Mouse (Mus musculus): ENCODE measurements around the gene Shtn1. TPM values are rescaled to one million over a fixed set of nuclear protein-coding genes. Genes with fewer than 3 reads are reported as not detected.
A peak's percentile ranks its signal among the peaks of the same experiment; 100 is the strongest.

The Shtn1 gene
- 10 to 100 TPM; 18.8 to 20.3 TPM for total RNA-seq (2021)

- peak; percentile 62 to 64 for DNase-seq
Observed at GRCm38 (mm10) chr19:59075472-59076101, at the start of gene Shtn1. TSS of gene Shtn1 (minus strand) at chr19:59076100.

- no peak for DNase-seq
Observed at GRCm38 (mm10) chr19:59114152-59114551, 38.3 kb upstream of the Shtn1 start.

GRCm38 (mm10) chr19:59109937-59110336 lies 34.0 kb upstream of the Shtn1 start:
- no peak for DNase-seq

GRCm38 (mm10) chr19:59098315-59098714 lies 22.4 kb upstream of the Shtn1 start:
- DNase-seq = no peak

GRCm38 (mm10) chr19:59092295-59092694 lies 16.4 kb upstream of the Shtn1 start:
- DNase-seq = no peak

GRCm38 (mm10) chr19:59090337-59090736 lies 14.4 kb upstream of the Shtn1 start:
- no peak for DNase-seq

GRCm38 (mm10) chr19:59084296-59084695 lies 8.4 kb upstream of the Shtn1 start:
- DNase-seq = no peak

GRCm38 (mm10) chr19:59076131-59076530 lies 231 bp upstream of the Shtn1 start:
- no peak for DNase-seq

GRCm38 (mm10) chr19:59074841-59075471 lies 944 bp downstream of the Shtn1 start:
- peak in 1 of 2 experiments; percentile 23 for DNase-seq

GRCm38 (mm10) chr19:59074381-59074780 lies 1.5 kb downstream of the Shtn1 start:
- no peak for DNase-seq

- no peak for DNase-seq
Observed at GRCm38 (mm10) chr19:59073006-59073405, 2.9 kb downstream of the Shtn1 start.

GRCm38 (mm10) chr19:59071979-59072378 lies 3.9 kb downstream of the Shtn1 start:
- DNase-seq = no peak

GRCm38 (mm10) chr19:59071396-59071795 lies 4.5 kb downstream of the Shtn1 start:
- DNase-seq = no peak

- DNase-seq = no peak
Observed at GRCm38 (mm10) chr19:59067652-59068051, 8.2 kb downstream of the Shtn1 start.

GRCm38 (mm10) chr19:59066670-59067069 lies 9.2 kb downstream of the Shtn1 start:
- no peak for DNase-seq

GRCm38 (mm10) chr19:59066115-59066514 lies 9.8 kb downstream of the Shtn1 start:
- DNase-seq = no peak

GRCm38 (mm10) chr19:59064616-59065015 lies 11.3 kb downstream of the Shtn1 start:
- DNase-seq = no peak

- no peak for DNase-seq
Observed at GRCm38 (mm10) chr19:59063568-59063967, 12.3 kb downstream of the Shtn1 start.

GRCm38 (mm10) chr19:59058105-59058504 lies 17.8 kb downstream of the Shtn1 start:
- no peak for DNase-seq

- DNase-seq = no peak
Observed at GRCm38 (mm10) chr19:59057366-59057765, 18.5 kb downstream of the Shtn1 start.

GRCm38 (mm10) chr19:59054632-59054951 lies 21.3 kb downstream of the Shtn1 start:
- no peak for DNase-seq

GRCm38 (mm10) chr19:59053931-59054631 lies 21.8 kb downstream of the Shtn1 start:
- no peak for DNase-seq

- DNase-seq = peak in 1 of 2 experiments; percentile 32
Observed at GRCm38 (mm10) chr19:59052783-59053490, 23.0 kb downstream of the Shtn1 start.

Measured in layer of hippocampus, postnatal 36 days (tissue).